Mouse (Mus musculus) intestine, embryonic 15.5 days (tissue): ENCODE results near the gene Cacna2d3. TPM values are rescaled to one million over a fixed set of nuclear protein-coding genes. Genes with fewer than 3 reads are reported as not detected.

Experiments used
- ATAC-seq: fragments of 200-750 bp; cut with Nextera tagmentation; 2 replicates; pipeline ENCODE4 v1.8.0; 2017; ENCODE audit warnings: moderate TSS enrichment, moderate library complexity
- H3K27ac ChIP-seq: fragments of 300-500 bp; sonication (generic); 2 replicates; pipeline ENCODE4 v1.5.1; 2015; ENCODE audit warnings: mild to moderate bottlenecking, inconsistent platforms
- H3K27me3 ChIP-seq: fragments of 300-500 bp; sonication (generic); replicated peaks from 2 replicates; pipeline ENCODE4 v1.6.1; 2015; ENCODE audit warnings: inconsistent platforms
- H3K36me3 ChIP-seq: fragments of 300-500 bp; sonication (generic); 2 replicates; pipeline ENCODE4 v1.6.1; 2015; ENCODE audit warnings: inconsistent platforms
- H3K4me1 ChIP-seq: fragments of 300-500 bp; sonication (generic); replicated peaks from 2 replicates; pipeline ENCODE4 v1.6.1; 2015; ENCODE audit warnings: inconsistent platforms
- H3K4me2 ChIP-seq: fragments of 300-500 bp; sonication (generic); replicated peaks from 2 replicates; pipeline ENCODE4 v1.6.1; 2015; ENCODE audit warnings: mild to moderate bottlenecking, inconsistent platforms
- H3K4me3 ChIP-seq: fragments of 300-500 bp; sonication (generic); replicated peaks from 2 replicates; pipeline ENCODE4 v1.5.1; 2015; ENCODE audit warnings: inconsistent platforms
- H3K9ac ChIP-seq: fragments of 300-500 bp; sonication (generic); 2 replicates; pipeline ENCODE4 v1.6.1; 2015; ENCODE audit warnings: inconsistent platforms
- H3K9me3 ChIP-seq: fragments of 300-500 bp; sonication (generic); 2 replicates; pipeline ENCODE4 v1.6.1; 2016; ENCODE audit warnings: inconsistent platforms
- WGBS: fragments of 180-500 bp; shearing (Covaris S2); methylation state at CpG from one replicate; pipeline ENCODE4 v1.1.7; 2015; 5-methylcytosine and 5-hydroxymethylcytosine counted together
- polyA plus RNA-seq: library from polyadenylated mRNA; unstranded; fragments of >200 nt; fragmentation: Nextera tagmentation; extraction: Ambion mirVana; gene quantifications from 2 replicates; pipeline ENCODE4 v1.2.1, GENCODE M21; 2015

Cacna2d3 gene
- polyA plus RNA-seq, 1 experiment from 2014 or later: 1.4 TPM

DNA sequence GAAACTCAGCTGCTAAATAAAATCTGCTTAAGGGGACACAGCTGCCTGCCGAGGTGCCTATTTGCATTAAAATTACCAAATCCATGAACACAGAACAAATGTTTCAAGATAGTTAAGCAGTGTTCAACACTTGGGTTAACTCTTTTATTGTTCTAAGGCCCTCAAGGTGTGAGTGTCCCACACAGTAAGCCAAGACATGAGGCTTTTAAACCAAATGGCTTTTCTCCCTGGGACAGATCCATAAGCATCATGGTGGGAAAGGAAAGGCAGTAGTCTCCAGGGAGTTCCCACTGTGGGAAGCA, 516.7 kb downstream of the Cacna2d3 start:
- Histone ChIP-seq H3K9me3 (no peaks in the 10 kb centered on the region), H3K4me2 (no peak overlapping the region), H3K9ac (no peak overlapping the region), H3K4me3 (no peak overlapping the region), H3K36me3 (no peaks in the 10 kb centered on the region), H3K4me1 (no peaks in the 10 kb centered on the region), H3K27ac (no peak overlapping the region), H3K27me3 (no peaks in the 10 kb centered on the region)
- ATAC-seq: no peak
- 74% methylated on average over 1 of the region's 1 CpGs for WGBS

DNA sequence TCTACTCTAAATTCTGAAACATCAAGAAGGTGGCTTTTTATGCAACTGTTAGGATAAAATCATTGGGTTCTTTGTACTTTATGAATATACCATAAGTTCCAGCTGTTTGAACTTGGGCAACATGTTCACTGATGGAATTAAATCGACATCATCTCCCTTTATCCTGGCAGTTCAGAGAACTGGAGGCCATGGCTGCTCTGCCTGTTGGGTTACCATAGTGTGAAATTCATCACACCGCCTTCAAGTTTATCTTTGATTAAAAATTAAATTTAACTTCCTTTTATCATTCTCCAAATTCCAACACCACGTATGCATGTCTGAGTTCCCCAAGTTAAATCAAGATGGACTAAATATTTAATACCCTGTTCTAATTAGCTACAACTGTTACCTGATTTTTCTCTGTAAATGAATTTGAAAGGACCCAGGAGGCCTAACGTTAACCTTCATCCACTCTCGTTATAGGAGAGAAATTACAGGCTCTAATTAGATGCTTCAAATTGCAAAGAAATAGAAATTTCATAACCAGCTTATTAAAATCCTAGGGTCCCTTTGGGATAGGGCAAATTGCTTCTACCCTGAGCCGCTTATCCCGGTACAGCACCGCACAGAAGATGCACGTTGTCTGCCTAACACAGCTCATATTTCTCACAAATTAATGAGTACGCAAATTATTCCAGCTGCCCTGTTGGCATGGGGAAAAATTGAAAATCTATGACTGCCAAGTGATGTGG, 517.3 kb downstream of the Cacna2d3 start:
- H3K4me2 ChIP-seq: no peak overlapping the region
- H3K27ac ChIP-seq: no peak overlapping the region
- no peaks in the 10 kb centered on the region for H3K36me3 ChIP-seq
- H3K9ac ChIP-seq: no peak overlapping the region
- H3K4me3 ChIP-seq: no peak overlapping the region
- 81% methylated on average over 10 of the region's 10 CpGs for WGBS
- H3K9me3 ChIP-seq: no peaks in the 10 kb centered on the region
- no peak for ATAC-seq
- no peaks in the 10 kb centered on the region for H3K27me3 ChIP-seq
- H3K4me1 ChIP-seq: no peaks in the 10 kb centered on the region

DNA sequence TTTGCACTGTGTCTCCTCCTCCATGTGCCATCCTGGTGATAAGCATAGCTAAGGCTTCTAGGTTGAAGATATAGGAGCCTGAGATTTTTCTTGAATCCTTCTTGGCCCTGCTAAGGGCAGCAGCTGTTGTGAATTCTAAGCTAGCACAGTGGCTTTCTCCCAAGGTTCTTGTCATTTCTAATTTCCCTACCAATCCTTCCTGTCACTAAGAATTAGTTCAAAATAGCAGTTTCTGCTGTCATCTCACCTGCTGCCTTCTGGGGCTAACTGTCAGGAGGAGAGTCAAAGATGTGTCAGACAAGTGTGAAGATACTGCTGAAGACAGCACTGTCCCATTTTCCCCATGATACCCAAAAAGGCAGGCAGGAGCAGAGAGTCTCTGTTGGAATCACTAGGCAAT, 525.5 kb downstream of the Cacna2d3 start:
- Histone ChIP-seq H3K36me3 (no peaks in the 10 kb centered on the region), H3K4me2 (no peak overlapping the region), H3K4me3 (no peak overlapping the region), H3K27ac (no peak overlapping the region), H3K9me3 (no peaks in the 10 kb centered on the region), H3K27me3 (no peaks in the 10 kb centered on the region), H3K9ac (no peak overlapping the region), H3K4me1 (no peaks in the 10 kb centered on the region)
- ATAC-seq: no peak

DNA sequence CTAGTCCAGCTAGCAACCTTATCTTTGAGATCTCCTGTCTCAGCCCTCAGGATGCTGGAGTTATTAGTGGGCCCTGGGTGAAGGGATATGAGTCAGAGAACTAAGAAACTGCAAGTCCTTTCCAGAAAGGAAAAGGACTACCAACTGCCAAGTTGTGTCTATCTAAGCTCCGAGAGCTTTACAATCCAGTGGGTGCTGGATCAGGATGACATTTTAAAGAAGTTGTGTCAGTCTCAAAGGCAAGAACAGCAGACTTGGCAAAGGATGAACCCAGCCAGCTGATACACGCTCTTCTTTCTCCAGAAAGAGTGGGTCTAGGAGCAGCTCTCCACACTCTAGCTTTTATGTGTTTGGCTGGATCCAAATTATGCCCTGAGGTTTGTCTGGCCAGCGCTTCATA, 530.2 kb downstream of the Cacna2d3 start:
- WGBS: 84% methylated on average over 3 of the region's 3 CpGs
- Histone ChIP-seq H3K4me3 (no peak overlapping the region), H3K9me3 (no peaks in the 10 kb centered on the region), H3K27me3 (no peaks in the 10 kb centered on the region), H3K27ac (no peak overlapping the region), H3K4me1 (no peaks in the 10 kb centered on the region), H3K9ac (no peak overlapping the region), H3K4me2 (no peak overlapping the region), H3K36me3 (no peaks in the 10 kb centered on the region)
- no peak for ATAC-seq

DNA sequence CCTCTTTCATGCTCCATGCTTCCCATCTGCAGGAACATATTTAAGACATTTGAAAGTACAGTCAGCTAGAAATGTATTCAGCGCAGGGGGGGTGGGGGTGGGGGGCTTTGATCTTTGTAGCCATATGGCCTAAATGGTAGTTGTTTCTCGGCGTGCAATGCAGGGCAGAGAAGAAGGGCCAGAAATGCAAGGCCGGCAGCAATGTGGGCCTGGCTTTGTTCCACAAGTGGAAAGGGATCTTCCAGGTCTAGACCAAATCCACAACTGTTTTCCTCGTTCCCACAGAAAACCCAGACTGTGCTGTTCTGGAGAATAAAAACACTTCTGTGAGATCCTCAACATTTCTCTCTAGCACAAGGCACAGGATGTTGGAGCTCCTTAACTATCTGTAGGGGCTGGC, 537.9 kb downstream of the Cacna2d3 start:
- no peak overlapping the region for H3K27ac ChIP-seq
- H3K9me3 ChIP-seq: no peaks in the 10 kb centered on the region
- no peak overlapping the region for H3K4me3 ChIP-seq
- no peak overlapping the region for H3K4me2 ChIP-seq
- H3K4me1 ChIP-seq: no peaks in the 10 kb centered on the region
- H3K36me3 ChIP-seq: no peaks in the 10 kb centered on the region
- WGBS: 74% methylated on average over 5 of the region's 5 CpGs
- H3K9ac ChIP-seq: no peak overlapping the region
- H3K27me3 ChIP-seq: no peaks in the 10 kb centered on the region
- no peak for ATAC-seq

DNA sequence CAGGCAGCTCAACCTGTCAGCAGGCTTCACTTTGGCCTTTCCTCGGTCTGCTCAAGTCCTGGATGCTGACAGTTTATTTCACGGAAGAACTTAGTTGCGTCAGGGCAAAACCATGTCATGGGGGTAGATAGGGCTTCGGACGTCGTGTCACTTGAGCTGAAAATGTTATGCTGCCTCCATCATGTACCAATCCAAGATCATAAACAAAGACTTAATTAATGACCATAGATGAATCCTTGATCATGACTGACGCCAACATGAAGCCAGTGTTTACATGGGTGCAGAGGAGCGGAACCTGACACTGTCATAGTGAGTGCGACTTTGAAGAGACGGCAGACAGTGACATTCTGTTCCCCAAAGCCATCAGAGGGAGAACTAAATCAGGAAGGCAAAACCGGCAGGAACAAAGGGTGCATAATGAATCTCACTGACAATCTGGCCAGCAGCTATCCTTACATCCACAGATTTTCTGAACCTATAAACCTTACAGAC, 542.2 kb downstream of the Cacna2d3 start:
- Histone ChIP-seq H3K4me1 (no peaks in the 10 kb centered on the region), H3K27ac (no peak overlapping the region), H3K27me3 (no peaks in the 10 kb centered on the region), H3K4me2 (no peak overlapping the region), H3K36me3 (no peaks in the 10 kb centered on the region), H3K9ac (no peak overlapping the region), H3K9me3 (no peaks in the 10 kb centered on the region), H3K4me3 (no peak overlapping the region)
- 61% methylated on average over 11 of the region's 11 CpGs for WGBS
- no peak for ATAC-seq

DNA sequence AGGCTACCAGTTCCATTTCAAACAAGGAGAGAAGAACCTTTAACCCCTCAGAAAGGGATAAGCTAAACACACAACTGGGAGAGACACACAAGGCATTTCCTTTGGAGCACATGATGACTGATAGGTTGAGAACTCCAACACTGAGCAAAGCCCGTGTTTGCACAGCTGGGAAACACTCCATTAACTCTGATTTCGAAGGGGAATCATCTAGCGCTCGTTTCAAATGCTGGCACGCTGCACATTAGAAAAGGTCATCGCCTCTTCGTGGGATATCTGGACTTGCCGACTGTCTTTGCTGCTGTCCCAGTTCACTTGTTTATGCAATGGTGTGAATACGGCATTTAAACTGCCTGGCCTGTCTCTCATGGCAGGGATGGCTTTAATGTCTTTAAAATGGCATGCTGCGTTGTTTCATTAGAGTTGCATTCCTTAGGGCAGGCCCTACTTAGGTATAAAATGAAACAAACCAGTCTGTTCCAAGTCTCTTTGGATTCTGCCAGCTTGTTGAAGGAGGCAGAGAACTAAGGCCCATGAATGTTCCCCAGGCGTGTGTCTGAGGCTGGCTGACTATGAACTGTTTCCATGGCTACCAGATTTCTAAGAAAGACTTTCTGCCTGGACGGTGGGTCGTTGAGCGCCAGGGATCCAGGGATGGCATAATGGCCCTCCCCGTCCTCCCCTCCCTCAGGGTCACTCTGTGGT, 542.8 kb downstream of the Cacna2d3 start:
- Histone ChIP-seq H3K27ac (no peak overlapping the region), H3K36me3 (no peaks in the 10 kb centered on the region), H3K27me3 (no peaks in the 10 kb centered on the region), H3K4me3 (no peak overlapping the region), H3K4me2 (no peak overlapping the region), H3K9ac (no peak overlapping the region), H3K4me1 (no peaks in the 10 kb centered on the region), H3K9me3 (no peaks in the 10 kb centered on the region)
- 27% methylated on average over 15 of the region's 15 CpGs for WGBS
- ATAC-seq: no peak

DNA sequence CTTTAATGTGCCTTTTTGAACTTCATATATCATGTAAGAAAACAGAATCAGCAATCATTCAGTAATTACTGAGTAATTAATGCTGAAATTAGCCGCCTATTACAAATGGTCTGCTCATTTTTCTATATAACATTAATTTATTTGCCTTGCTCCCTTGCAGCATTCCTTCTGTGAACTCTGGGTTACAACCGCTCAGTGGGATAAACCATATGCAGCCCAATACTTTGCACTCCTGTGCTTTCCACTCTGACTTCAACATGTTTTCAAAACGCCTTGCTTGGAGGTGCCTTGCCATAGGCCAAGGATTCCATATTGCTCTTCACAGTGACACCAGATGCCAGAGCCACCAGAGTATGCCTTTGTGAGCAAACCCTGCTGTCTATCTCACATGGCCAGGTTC, 546.9 kb downstream of the Cacna2d3 start:
- WGBS: 74% methylated on average over 3 of the region's 3 CpGs
- H3K4me3 ChIP-seq: no peak overlapping the region
- no peaks in the 10 kb centered on the region for H3K4me1 ChIP-seq
- no peak overlapping the region for H3K4me2 ChIP-seq
- no peaks in the 10 kb centered on the region for H3K9me3 ChIP-seq
- H3K27ac ChIP-seq: no peak overlapping the region
- ATAC-seq: no peak
- H3K9ac ChIP-seq: no peak overlapping the region
- H3K36me3 ChIP-seq: no peaks in the 10 kb centered on the region
- no peaks in the 10 kb centered on the region for H3K27me3 ChIP-seq

DNA sequence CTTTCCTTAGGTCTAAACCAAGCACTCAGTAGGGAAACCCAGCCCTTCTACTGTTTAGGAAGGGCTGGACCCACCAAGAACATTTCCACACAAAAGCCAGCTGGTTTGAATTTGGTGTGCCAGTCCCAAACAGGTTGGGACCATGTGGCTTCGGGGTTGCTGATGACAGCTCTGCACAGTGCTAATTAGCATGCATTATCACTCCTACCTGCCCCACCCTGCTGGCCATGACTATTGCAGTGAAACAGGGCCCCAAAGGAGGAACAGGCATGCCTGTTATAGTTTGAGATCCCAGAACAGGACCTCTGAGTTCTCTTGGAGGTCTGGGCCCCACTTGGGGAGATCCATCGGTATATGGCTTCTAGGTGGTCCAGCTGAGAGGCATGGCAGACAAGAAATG, 549.5 kb downstream of the Cacna2d3 start:
- H3K27ac ChIP-seq: no peak overlapping the region
- no peak for ATAC-seq
- no peaks in the 10 kb centered on the region for H3K36me3 ChIP-seq
- no peaks in the 10 kb centered on the region for H3K4me1 ChIP-seq
- no peak overlapping the region for H3K4me2 ChIP-seq
- H3K4me3 ChIP-seq: no peak overlapping the region
- no peak overlapping the region for H3K9ac ChIP-seq
- WGBS: 92% methylated on average over 2 of the region's 2 CpGs
- no peaks in the 10 kb centered on the region for H3K9me3 ChIP-seq
- no peaks in the 10 kb centered on the region for H3K27me3 ChIP-seq

DNA sequence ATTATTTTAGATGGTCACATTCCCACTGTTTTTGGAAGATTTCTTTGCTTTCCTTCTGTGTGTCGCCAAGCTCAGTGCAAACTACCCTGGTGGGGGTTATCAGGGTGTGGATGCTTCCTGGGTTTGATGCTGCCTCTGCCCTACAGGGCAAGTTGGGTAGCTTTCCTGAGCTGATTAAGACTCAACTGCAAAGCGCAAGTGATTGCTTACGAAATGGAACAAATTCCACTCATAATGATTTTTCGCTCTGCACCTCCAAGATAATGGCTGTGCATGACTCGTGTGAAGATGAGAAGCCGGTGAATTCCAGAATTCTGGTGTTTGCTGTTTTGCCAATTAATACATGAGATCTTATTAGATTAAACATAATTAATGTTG, 557.0 kb downstream of the Cacna2d3 start:
- H3K27me3 ChIP-seq: no peaks in the 10 kb centered on the region
- no peak overlapping the region for H3K27ac ChIP-seq
- 82% methylated on average over 6 of the region's 6 CpGs for WGBS
- no peak overlapping the region for H3K4me3 ChIP-seq
- no peak overlapping the region for H3K4me2 ChIP-seq
- ATAC-seq: no peak
- no peaks in the 10 kb centered on the region for H3K9me3 ChIP-seq
- H3K9ac ChIP-seq: no peak overlapping the region
- H3K4me1 ChIP-seq: no peaks in the 10 kb centered on the region
- no peaks in the 10 kb centered on the region for H3K36me3 ChIP-seq

DNA sequence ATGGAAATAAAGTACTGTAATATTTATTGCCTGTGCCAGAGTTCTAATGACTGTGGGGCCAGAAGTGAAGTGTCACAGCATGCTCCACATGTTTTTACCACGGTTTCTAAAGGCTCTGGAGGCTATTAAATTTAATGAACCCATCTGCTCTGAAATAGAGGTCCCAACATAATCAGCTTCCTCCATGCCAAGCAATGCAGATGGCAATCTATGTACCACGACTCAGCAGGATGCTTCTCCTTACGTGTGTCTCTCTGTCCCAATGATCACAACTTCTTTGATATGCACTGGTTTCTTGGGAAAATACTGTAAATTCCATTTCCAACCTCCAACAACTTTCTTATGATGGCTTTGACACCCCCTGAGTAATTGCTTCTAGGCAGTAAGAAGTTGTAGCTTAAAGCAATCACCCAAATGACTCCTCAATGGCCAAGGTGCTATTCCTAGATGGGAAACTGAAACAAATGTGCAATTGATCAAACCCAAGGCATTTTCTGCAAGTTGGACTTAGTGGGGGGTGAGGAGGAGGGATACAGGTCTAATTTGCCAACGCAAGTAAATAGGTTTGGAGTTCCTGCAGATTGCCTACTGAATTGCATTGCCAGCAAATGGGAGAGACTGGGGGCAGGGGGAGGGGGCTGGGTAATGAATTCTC, 557.5 kb downstream of the Cacna2d3 start:
- Histone ChIP-seq H3K4me3 (no peak overlapping the region), H3K4me2 (no peak overlapping the region), H3K9ac (no peak overlapping the region), H3K36me3 (no peaks in the 10 kb centered on the region), H3K27ac (no peak overlapping the region), H3K27me3 (no peaks in the 10 kb centered on the region), H3K4me1 (no peaks in the 10 kb centered on the region), H3K9me3 (no peaks in the 10 kb centered on the region)
- no peak for ATAC-seq
- WGBS: 68% methylated on average over 4 of the region's 4 CpGs

DNA sequence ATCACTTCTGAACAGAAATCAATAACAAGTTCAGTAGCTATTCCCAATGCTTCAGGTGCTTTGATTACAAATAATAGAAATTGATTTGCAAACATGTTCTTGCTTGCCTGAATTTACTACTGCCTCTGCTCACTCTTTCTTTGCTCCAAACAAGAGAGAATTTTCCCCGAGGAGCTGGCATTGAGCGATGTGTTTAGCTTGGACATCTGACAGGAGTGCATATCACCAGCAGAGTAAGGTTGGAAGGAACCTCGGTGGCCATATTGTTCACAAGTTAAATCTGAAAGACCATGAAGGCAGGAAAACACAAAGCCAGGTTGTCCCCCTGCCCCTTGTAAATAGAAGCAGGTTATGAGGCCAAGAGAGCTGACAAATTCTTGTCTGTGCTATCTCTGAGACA, 561.9 kb downstream of the Cacna2d3 start:
- no peaks in the 10 kb centered on the region for H3K9me3 ChIP-seq
- H3K4me3 ChIP-seq: no peak overlapping the region
- 83% methylated on average over 3 of the region's 3 CpGs for WGBS
- ATAC-seq: no peak
- H3K27me3 ChIP-seq: no peaks in the 10 kb centered on the region
- H3K4me1 ChIP-seq: no peaks in the 10 kb centered on the region
- H3K36me3 ChIP-seq: no peaks in the 10 kb centered on the region
- H3K27ac ChIP-seq: no peak overlapping the region
- H3K4me2 ChIP-seq: no peak overlapping the region
- no peak overlapping the region for H3K9ac ChIP-seq

DNA sequence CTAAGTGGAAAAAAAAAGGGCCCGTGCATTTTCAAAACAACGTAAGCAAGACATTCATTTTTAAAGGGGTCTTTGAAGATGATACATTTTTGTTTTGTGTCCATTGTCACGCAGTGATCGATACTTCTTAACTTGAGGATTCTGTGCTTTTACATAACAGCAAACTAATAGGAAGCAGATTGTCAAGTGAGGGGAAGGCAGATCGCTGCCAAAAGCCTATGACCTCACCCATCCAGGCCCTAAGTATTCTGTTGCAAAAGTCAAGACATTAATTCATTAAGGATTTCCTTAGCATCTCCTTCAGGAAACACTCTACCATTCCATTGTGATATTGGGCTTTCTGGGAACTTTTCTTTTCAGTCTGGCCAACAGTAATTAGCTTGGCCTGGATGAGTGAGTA, 564.6 kb downstream of the Cacna2d3 start:
- no peak overlapping the region for H3K4me3 ChIP-seq
- no peaks in the 10 kb centered on the region for H3K9me3 ChIP-seq
- H3K9ac ChIP-seq: no peak overlapping the region
- no peaks in the 10 kb centered on the region for H3K36me3 ChIP-seq
- no peak overlapping the region for H3K27ac ChIP-seq
- no peaks in the 10 kb centered on the region for H3K4me1 ChIP-seq
- no peak overlapping the region for H3K4me2 ChIP-seq
- no peaks in the 10 kb centered on the region for H3K27me3 ChIP-seq
- 71% methylated on average over 5 of the region's 5 CpGs for WGBS
- ATAC-seq: no peak
